Mouse (Mus musculus): Measurements from ENCODE around the gene Cdk5r1.

DNA sequence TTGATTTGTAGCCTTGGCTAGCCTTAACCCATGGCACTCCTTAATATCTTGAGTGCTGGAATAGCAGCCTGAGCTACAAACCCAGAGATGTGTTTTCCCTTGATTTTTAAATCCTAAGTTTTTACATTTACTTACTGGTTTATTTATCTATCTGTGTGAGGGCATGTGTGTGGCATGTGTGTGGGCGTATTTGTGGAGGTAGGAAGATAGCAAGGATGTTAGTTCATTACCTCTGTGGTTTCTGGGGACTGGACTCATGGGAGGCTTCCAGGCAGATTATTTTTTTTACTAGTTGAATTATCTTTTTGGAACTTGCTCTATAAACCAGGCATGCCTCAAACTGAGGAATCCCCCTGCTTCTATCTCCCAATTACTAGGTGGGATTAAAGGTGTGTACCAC, 23.6 kb upstream of the Cdk5r1 start:
- TF ChIP-seq ZC3H11A (IDR thresholded peaks at IDR 0.05; ENCODE audit: borderline replicate concordance, low read depth, low read length) (no peak), CHD2 (IDR thresholded peaks at IDR 0.05; ENCODE audit: low read depth, low read length) (no peak), ZNF384 (IDR thresholded peaks at IDR 0.05; ENCODE audit: low read depth, low read length) (no peak), MAFK (IDR thresholded peaks at IDR 0.05; ENCODE audit: insufficient read depth, low read depth, low read length) (no peak)

Measured in ES-E14 (cell line).